Mouse (Mus musculus) spleen, adult 2 months (tissue): ENCODE results near the gene Ovca2.

ENCODE experiments used
- CTCF ChIP-seq: fragments of 200-500 bp; IDR thresholded peaks from 2 replicates; pipeline ENCODE4 v1.5.1; 2011; ENCODE audit warnings: mild to moderate bottlenecking, inconsistent platforms; ENCODE audit not compliant: insufficient read depth, insufficient read length, insufficient replicate concordance; ENCODE audit errors: extremely low read depth
- POLR2A ChIP-seq: fragments of 200-500 bp; IDR thresholded peaks from 2 replicates; pipeline ENCODE4 v1.6.1; 2011; ENCODE audit warnings: low read depth, low read length, inconsistent platforms

GRCm38 (mm10) chr11:75157901-75158300, 20.7 kb downstream of the Ovca2 start:
- no peak for TF ChIP-seq POLR2A
- TF ChIP-seq CTCF: no peak
